Mouse (Mus musculus): Measurements from ENCODE around the gene Adamts9. TPM values are rescaled to one million over a fixed set of nuclear protein-coding genes. Genes with fewer than 3 reads are reported as not detected.

Gene Adamts9
- polyA plus RNA-seq, 1 experiment from 2014 or later, result 1.1 TPM

- no peak overlapping the region for H3K9ac ChIP-seq (ENCODE audit: low read length)
- 90% methylated on average over 5 of the region's 5 CpGs for WGBS
Observed at GRCm38 (mm10) chr6:92874854-92875253, 68.4 kb downstream of the Adamts9 start.

GRCm38 (mm10) chr6:92872766-92873165 is 70.5 kb downstream of the Adamts9 start:
- 92% methylated on average over 10 of the region's 10 CpGs for WGBS
- ATAC-seq (ENCODE audit: low FRiP score) (no peak), DNase-seq (ENCODE audit: low spot score, missing footprints) (no peak)
- Histone ChIP-seq H3K4me3 (ENCODE audit: low read depth, low read length) (no peak overlapping the region), H3K4me2 (no peak overlapping the region), H3K4me1 (ENCODE audit: control insufficient read depth, insufficient read depth, low read length) (no peaks in the 10 kb centered on the region), H3K9me3 (ENCODE audit: control insufficient read depth, low read length) (no peaks in the 10 kb centered on the region), H3K36me3 (ENCODE audit: control insufficient read depth, insufficient read depth, low read length) (no peaks in the 10 kb centered on the region), H3K27ac (ENCODE audit: low read depth, low read length) (no peak overlapping the region), H3K27me3 (ENCODE audit: control insufficient read depth, insufficient read depth, low read length) (no peaks in the 10 kb centered on the region), H3K9ac (ENCODE audit: low read length) (no peak overlapping the region)

More at GRCm38 (mm10) chr6:92874854-92875253, 68.4 kb downstream of the Adamts9 start:
- no peaks in the 10 kb centered on the region for H3K36me3 ChIP-seq (ENCODE audit: control insufficient read depth, insufficient read depth, low read length)
- H3K27me3 ChIP-seq (ENCODE audit: control insufficient read depth, insufficient read depth, low read length), result no peaks in the 10 kb centered on the region
- H3K4me1 ChIP-seq (ENCODE audit: control insufficient read depth, insufficient read depth, low read length), result no peaks in the 10 kb centered on the region
- H3K27ac ChIP-seq (ENCODE audit: low read depth, low read length), result no peak overlapping the region
- no peak for DNase-seq (ENCODE audit: low spot score, missing footprints)
- H3K9me3 ChIP-seq (ENCODE audit: control insufficient read depth, low read length), result no peaks in the 10 kb centered on the region
- no peak for ATAC-seq (ENCODE audit: low FRiP score)
- no peak overlapping the region for H3K4me2 ChIP-seq
- no peak overlapping the region for H3K4me3 ChIP-seq (ENCODE audit: low read depth, low read length)

GRCm38 (mm10) chr6:92871813-92872212 is 71.5 kb downstream of the Adamts9 start:
- Histone ChIP-seq H3K4me3 (ENCODE audit: low read depth, low read length) (no peak overlapping the region), H3K4me1 (ENCODE audit: control insufficient read depth, insufficient read depth, low read length) (no peaks in the 10 kb centered on the region), H3K9ac (ENCODE audit: low read length) (no peak overlapping the region), H3K27me3 (ENCODE audit: control insufficient read depth, insufficient read depth, low read length) (no peaks in the 10 kb centered on the region), H3K36me3 (ENCODE audit: control insufficient read depth, insufficient read depth, low read length) (no peaks in the 10 kb centered on the region), H3K9me3 (ENCODE audit: control insufficient read depth, low read length) (no peaks in the 10 kb centered on the region), H3K4me2 (no peak overlapping the region), H3K27ac (ENCODE audit: low read depth, low read length) (no peak overlapping the region)
- DNase-seq (ENCODE audit: low spot score, missing footprints) (no peak), ATAC-seq (ENCODE audit: low FRiP score) (no peak)
- 64% methylated on average over 4 of the region's 4 CpGs for WGBS

- H3K9me3 ChIP-seq (ENCODE audit: control insufficient read depth, low read length), result no peaks in the 10 kb centered on the region
- 74% methylated on average over 15 of the region's 16 CpGs for WGBS
- no peak overlapping the region for H3K4me3 ChIP-seq (ENCODE audit: low read depth, low read length)
- no peaks in the 10 kb centered on the region for H3K36me3 ChIP-seq (ENCODE audit: control insufficient read depth, insufficient read depth, low read length)
- no peak overlapping the region for H3K9ac ChIP-seq (ENCODE audit: low read length)
- H3K4me2 ChIP-seq, result no peak overlapping the region
- H3K27ac ChIP-seq (ENCODE audit: low read depth, low read length), result no peak overlapping the region
- no peaks in the 10 kb centered on the region for H3K27me3 ChIP-seq (ENCODE audit: control insufficient read depth, insufficient read depth, low read length)
- peak; percentile 61; the same call in 1 of the 2 replicates for ATAC-seq (ENCODE audit: low FRiP score)
- DNase-seq (ENCODE audit: low spot score, missing footprints), result no peak
- no peaks in the 10 kb centered on the region for H3K4me1 ChIP-seq (ENCODE audit: control insufficient read depth, insufficient read depth, low read length)
Observed at GRCm38 (mm10) chr6:92869582-92870219, 73.6 kb downstream of the Adamts9 start.

- Histone ChIP-seq H3K9me3 (ENCODE audit: control insufficient read depth, low read length) (no peaks in the 10 kb centered on the region), H3K4me2 (no peak within 1 kb of the TSS), H3K9ac (ENCODE audit: low read length) (no peak within 1 kb of the TSS), H3K4me1 (ENCODE audit: control insufficient read depth, insufficient read depth, low read length) (no peaks in the 10 kb centered on the region), H3K36me3 (ENCODE audit: control insufficient read depth, insufficient read depth, low read length) (no peaks in the 10 kb centered on the region), H3K27me3 (ENCODE audit: control insufficient read depth, insufficient read depth, low read length) (no peaks in the 10 kb centered on the region), H3K27ac (ENCODE audit: low read depth, low read length) (no peak within 1 kb of the TSS), H3K4me3 (ENCODE audit: low read depth, low read length) (no peak within 1 kb of the TSS)
- DNase-seq (ENCODE audit: low spot score, missing footprints) (no peak), ATAC-seq (ENCODE audit: low FRiP score) (no peak)
- WGBS, result 74% methylated on average over 4 of the region's 4 CpGs
Observed at GRCm38 (mm10) chr6:92869089-92869581, 74.2 kb downstream of the Adamts9 start, which contains the start of gene Gm15737. Gm15737 (plus strand) TSS chr6:92869357.

- Histone ChIP-seq H3K4me1 (ENCODE audit: control insufficient read depth, insufficient read depth, low read length) (no peaks in the 10 kb centered on the region), H3K4me3 (ENCODE audit: low read depth, low read length) (no peak overlapping the region), H3K9me3 (ENCODE audit: control insufficient read depth, low read length) (no peaks in the 10 kb centered on the region), H3K4me2 (no peak overlapping the region), H3K27ac (ENCODE audit: low read depth, low read length) (no peak overlapping the region), H3K27me3 (ENCODE audit: control insufficient read depth, insufficient read depth, low read length) (no peaks in the 10 kb centered on the region), H3K36me3 (ENCODE audit: control insufficient read depth, insufficient read depth, low read length) (no peaks in the 10 kb centered on the region), H3K9ac (ENCODE audit: low read length) (no peak overlapping the region)
- no peak for DNase-seq (ENCODE audit: low spot score, missing footprints)
- WGBS, result 79% methylated on average over 9 of the region's 9 CpGs
- no peak for ATAC-seq (ENCODE audit: low FRiP score)
Observed at GRCm38 (mm10) chr6:92862599-92862998, 80.7 kb downstream of the Adamts9 start.

GRCm38 (mm10) chr6:92860285-92860912 is 82.9 kb downstream of the Adamts9 start:
- H3K4me2 ChIP-seq, result no peak overlapping the region
- 73% methylated on average over 5 of the region's 5 CpGs for WGBS
- ATAC-seq (ENCODE audit: low FRiP score) (no peak), DNase-seq (ENCODE audit: low spot score, missing footprints) (no peak)
- H3K9me3 ChIP-seq (ENCODE audit: control insufficient read depth, low read length), result no peaks in the 10 kb centered on the region
- no peak overlapping the region for H3K27ac ChIP-seq (ENCODE audit: low read depth, low read length)
- H3K27me3 ChIP-seq (ENCODE audit: control insufficient read depth, insufficient read depth, low read length), result no peaks in the 10 kb centered on the region
- H3K9ac ChIP-seq (ENCODE audit: low read length), result no peak overlapping the region
- H3K36me3 ChIP-seq (ENCODE audit: control insufficient read depth, insufficient read depth, low read length), result no peaks in the 10 kb centered on the region
- H3K4me3 ChIP-seq (ENCODE audit: low read depth, low read length), result no peak overlapping the region
- no peaks in the 10 kb centered on the region for H3K4me1 ChIP-seq (ENCODE audit: control insufficient read depth, insufficient read depth, low read length)

GRCm38 (mm10) chr6:92858721-92859510 is 84.4 kb downstream of the Adamts9 start:
- Histone ChIP-seq H3K4me1 (ENCODE audit: control insufficient read depth, insufficient read depth, low read length) (no peaks in the 10 kb centered on the region), H3K9ac (ENCODE audit: low read length) (no peak overlapping the region), H3K4me2 (no peak overlapping the region), H3K4me3 (ENCODE audit: low read depth, low read length) (no peak overlapping the region), H3K27ac (ENCODE audit: low read depth, low read length) (no peak overlapping the region), H3K9me3 (ENCODE audit: control insufficient read depth, low read length) (no peaks in the 10 kb centered on the region), H3K27me3 (ENCODE audit: control insufficient read depth, insufficient read depth, low read length) (no peaks in the 10 kb centered on the region), H3K36me3 (ENCODE audit: control insufficient read depth, insufficient read depth, low read length) (no peaks in the 10 kb centered on the region)
- 84% methylated on average over 12 of the region's 12 CpGs for WGBS
- no peak for DNase-seq (ENCODE audit: low spot score, missing footprints)
- ATAC-seq (ENCODE audit: low FRiP score), result no peak

- Histone ChIP-seq H3K9ac (ENCODE audit: low read length) (no peak overlapping the region), H3K9me3 (ENCODE audit: control insufficient read depth, low read length) (no peaks in the 10 kb centered on the region), H3K4me3 (ENCODE audit: low read depth, low read length) (no peak overlapping the region), H3K4me1 (ENCODE audit: control insufficient read depth, insufficient read depth, low read length) (no peaks in the 10 kb centered on the region), H3K27me3 (ENCODE audit: control insufficient read depth, insufficient read depth, low read length) (no peaks in the 10 kb centered on the region), H3K36me3 (ENCODE audit: control insufficient read depth, insufficient read depth, low read length) (no peaks in the 10 kb centered on the region), H3K27ac (ENCODE audit: low read depth, low read length) (no peak overlapping the region), H3K4me2 (no peak overlapping the region)
- DNase-seq (ENCODE audit: low spot score, missing footprints) (no peak), ATAC-seq (ENCODE audit: low FRiP score) (no peak)
- WGBS, result 93% methylated on average over 13 of the region's 13 CpGs
Observed at GRCm38 (mm10) chr6:92857761-92858160, 85.5 kb downstream of the Adamts9 start.
